In the genomic region with DNA sequence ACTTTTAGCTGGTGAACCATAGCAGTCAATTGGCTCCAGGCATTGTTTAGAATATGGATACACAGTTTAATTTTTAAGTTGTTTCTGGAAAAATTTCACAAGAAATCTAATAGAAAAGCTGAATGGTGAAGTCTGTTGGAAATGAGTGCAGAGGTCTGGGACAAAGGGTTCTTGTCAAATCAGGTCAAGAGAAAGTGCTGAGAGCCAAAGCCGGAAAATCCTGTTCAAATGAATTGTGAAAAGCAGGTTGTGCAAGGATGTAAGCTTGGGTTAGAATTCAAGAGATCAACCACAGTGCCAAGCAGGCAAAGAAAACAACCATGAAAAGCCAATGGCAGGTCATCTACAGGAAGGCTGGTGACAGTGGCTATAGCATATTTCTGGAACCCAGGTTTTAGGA, we compare ENCODE assay signal across 18 mouse cellular contexts. TPM values are rescaled to one million over a fixed set of nuclear protein-coding genes. Genes with fewer than 3 reads are reported as not detected.
DNase-seq lines count a peak whose midpoint lies in the region; ATAC-seq lines count a peak whose summit lies in the region.
"Had no signal": no experiment of that assay in that cellular context is flagged by ENCODE, and none has a peak within 500 bp of the region (broad histone marks: within the 10 kb centered on the region; RNA-seq: fewer than 3 reads in every experiment).

No protein-coding gene starts in this region.

- DNase-seq in heart, adult 11 months = peak; percentile 27
- no peak for DNase-seq in heart, postnatal 14 days
- DNase-seq in lung, adult 18-20 months = peak; percentile 54 to 71
- DNase-seq in lung, postnatal 4 days = no peak
- peak; percentile 46 for DNase-seq in lung, postnatal 10 days
- DNase-seq in left cerebral cortex, adult 18-20 months (ENCODE audit: low spot score in 2 of 2) = no peak
- DNase-seq: B cell, adult 2 months; cerebellum, adult 11 months; cerebellum, postnatal 10 days; heart, postnatal 10 days; left cerebral cortex, postnatal 4 days; right cerebral cortex, postnatal 14 days; spleen, adult 18-20 months; thymus, postnatal 4 days had no signal

- intact Hi-C loops in heart, postnatal 14 days (cut with DNase I) = no loop called here

- ATAC-seq in monocyte, adult 5-6 weeks (replicated peaks; ENCODE audit: insufficient number of reproducible peaks, low FRiP score, low TSS enrichment, poor library complexity, severe bottlenecking) = no peak
- ATAC-seq: forebrain, embryonic 16.5 days; intestine, embryonic 15.5 days; midbrain, embryonic 15.5 days had no signal

RNA-seq across cellular contexts. Expression of gene Ndufb3, which starts 24.0 kb away (rescaled TPM):
- 100 to 1,000 TPM; 239 to 247 TPM for total RNA-seq in heart, postnatal 14 days (2021)
- total RNA-seq in monocyte, adult 5-6 weeks (2017) = 33.6 to 51.9 TPM (median 45.8 TPM) in 3 replicates
- 100 to 1,000 TPM; 119 to 124 TPM for total RNA-seq in left cerebral cortex, adult 18-20 months (2021)

RNA-seq across cellular contexts. Expression of gene Fam126b, which starts 24.0 kb away (rescaled TPM):
- total RNA-seq in heart, postnatal 14 days (2021) = 10 to 100 TPM in 1 of 2 experiments, 1 to 10 TPM in 1; 10.0 to 10.4 TPM
- total RNA-seq in monocyte, adult 5-6 weeks (2017) = 11.6 to 17.6 TPM (median 14.9 TPM) in 3 replicates
- 100 to 1,000 TPM; 134 to 145 TPM for total RNA-seq in left cerebral cortex, adult 18-20 months (2021)

Comparison
In these comparisons a context has a peak if more than half of its experiments do, and no peak if none do; other contexts are left out.
1. DNase-seq: peak in heart, adult 11 months (single experiment), lung, adult 18-20 months (2 of 2) and lung, postnatal 10 days (single experiment); none in heart, postnatal 14 days (0 of 2), lung, postnatal 4 days (0 of 2) and left cerebral cortex, adult 18-20 months (0 of 2).